Mouse (Mus musculus) forebrain, postnatal 0 days (tissue): ENCODE measurements at regions not wholly inside any gene's neighbourhood (a gene's known extent, or its start where the extent isn't known, plus 50 kb on each side); places are given as distances from the start of the nearest gene placed in this dataset.

Source experiments
- ATAC-seq: fragments of 200-750 bp; cut with Nextera tagmentation; 2 replicates; pipeline ENCODE4 v1.8.0; 2017; ENCODE audit warnings: mild to moderate bottlenecking, moderate library complexity
- DNase-seq: peaks from one replicate; pipeline ENCODE4 v3.0.0-alpha.2; 2015
- H3K27ac ChIP-seq: fragments of 300-500 bp; sonication (generic); 2 replicates; pipeline ENCODE4 v1.5.1; 2014; ENCODE audit warnings: low read depth, mild to moderate bottlenecking, antibody characterized with exemption, low read length, moderate library complexity, mixed read lengths
- H3K27me3 ChIP-seq: fragments of 300-500 bp; sonication (generic); 2 replicates; pipeline ENCODE4 v1.6.1; 2014; ENCODE audit warnings: mild to moderate bottlenecking, low read length, mixed read lengths; ENCODE audit not compliant: insufficient read depth
- H3K36me3 ChIP-seq: fragments of 300-500 bp; sonication (generic); 2 replicates; pipeline ENCODE4 v1.6.1; 2014; ENCODE audit warnings: mild to moderate bottlenecking, moderate library complexity; ENCODE audit not compliant: insufficient read depth
- H3K4me1 ChIP-seq: fragments of 300-500 bp; sonication (generic); 2 replicates; pipeline ENCODE4 v1.6.1; 2014; ENCODE audit warnings: antibody characterized with exemption; ENCODE audit not compliant: insufficient read depth
- H3K4me2 ChIP-seq: fragments of 300-500 bp; sonication (generic); 2 replicates; pipeline ENCODE4 v1.6.1; 2014; ENCODE audit warnings: low read depth, mild to moderate bottlenecking, moderate library complexity
- H3K4me3 ChIP-seq: fragments of 300-500 bp; sonication (generic); 2 replicates; pipeline ENCODE4 v1.5.1; 2014; ENCODE audit warnings: low read depth, low read length, mixed read lengths
- H3K9ac ChIP-seq: fragments of 300-500 bp; sonication (generic); 2 replicates; pipeline ENCODE4 v1.6.1; 2014; ENCODE audit warnings: mild to moderate bottlenecking
- H3K9me3 ChIP-seq: fragments of 300-500 bp; sonication (generic); 2 replicates; pipeline ENCODE4 v1.6.1; 2016; ENCODE audit warnings: low read length
- CTCF ChIP-seq: sonication (generic); IDR thresholded peaks from 2 replicates; pipeline ENCODE4 v1.5.1; 2016; ENCODE audit warnings: antibody characterized with exemption, control low read depth, low read depth
- WGBS: fragments of 180-500 bp; shearing (Covaris S2); extraction: QIAGEN DNeasy Blood & Tissue Kit; methylation state at CpG from one replicate; pipeline ENCODE4 v1.1.7; 2014; 5-methylcytosine and 5-hydroxymethylcytosine counted together

DNA sequence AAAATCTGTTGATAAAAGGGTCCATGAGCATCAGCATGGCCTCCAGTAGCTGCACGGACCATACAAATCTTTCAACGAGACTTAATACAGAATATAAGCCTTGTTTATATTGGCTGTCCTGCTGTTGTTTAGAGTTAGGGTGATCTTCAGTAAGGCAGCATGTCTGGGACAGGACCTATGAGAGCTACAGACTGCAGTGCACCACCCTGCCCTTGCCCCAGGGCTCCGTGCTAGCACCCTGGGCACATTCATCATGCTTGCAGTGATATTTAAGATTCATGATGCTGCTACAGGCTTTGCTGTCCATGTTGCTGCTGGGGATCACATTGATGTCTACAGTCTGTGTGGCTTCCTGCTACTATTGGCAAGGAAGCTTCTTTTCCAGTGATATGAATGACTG, 288.8 kb upstream of the Tyrp1 start:
- Histone ChIP-seq H3K27ac (no peak overlapping the region), H3K27me3 (no peaks in the 10 kb centered on the region), H3K4me3 (no peak overlapping the region), H3K9ac (no peak overlapping the region), H3K9me3 (no peaks in the 10 kb centered on the region), H3K4me1 (no peaks in the 10 kb centered on the region), H3K4me2 (no peak overlapping the region), H3K36me3 (no peaks in the 10 kb centered on the region)
- 89% methylated on average over 3 of the region's 3 CpGs for WGBS
- ATAC-seq (no peak), DNase-seq (no peak)
- no peak for TF ChIP-seq CTCF

DNA sequence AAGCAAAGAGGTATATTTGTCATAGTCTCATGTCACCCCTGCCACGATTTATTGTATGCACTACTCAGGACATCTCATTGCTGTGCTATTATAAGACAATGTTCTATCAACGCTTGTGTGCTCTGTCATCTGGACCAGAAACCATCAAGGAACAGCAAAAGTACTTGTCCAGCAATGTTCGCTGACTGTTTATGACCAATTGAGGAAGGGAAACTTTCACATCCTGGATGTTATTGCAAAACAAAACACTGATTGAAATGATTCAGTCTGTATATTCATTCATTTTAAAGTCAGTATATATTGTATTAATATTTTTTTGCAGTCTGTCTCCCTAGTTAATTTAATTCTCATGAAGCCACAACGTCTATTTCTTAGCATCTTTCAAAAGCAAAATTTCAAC, 244.5 kb upstream of the Tyrp1 start:
- TF ChIP-seq CTCF = no peak
- H3K36me3 ChIP-seq = no peaks in the 10 kb centered on the region
- no peak overlapping the region for H3K9ac ChIP-seq
- no peak overlapping the region for H3K27ac ChIP-seq
- no peaks in the 10 kb centered on the region for H3K4me1 ChIP-seq
- no peak for ATAC-seq
- H3K9me3 ChIP-seq = no peaks in the 10 kb centered on the region
- no peak overlapping the region for H3K4me2 ChIP-seq
- no peak overlapping the region for H3K4me3 ChIP-seq
- no peak for DNase-seq
- H3K27me3 ChIP-seq = no peaks in the 10 kb centered on the region
- 87% methylated on average over 4 of the region's 4 CpGs for WGBS

DNA sequence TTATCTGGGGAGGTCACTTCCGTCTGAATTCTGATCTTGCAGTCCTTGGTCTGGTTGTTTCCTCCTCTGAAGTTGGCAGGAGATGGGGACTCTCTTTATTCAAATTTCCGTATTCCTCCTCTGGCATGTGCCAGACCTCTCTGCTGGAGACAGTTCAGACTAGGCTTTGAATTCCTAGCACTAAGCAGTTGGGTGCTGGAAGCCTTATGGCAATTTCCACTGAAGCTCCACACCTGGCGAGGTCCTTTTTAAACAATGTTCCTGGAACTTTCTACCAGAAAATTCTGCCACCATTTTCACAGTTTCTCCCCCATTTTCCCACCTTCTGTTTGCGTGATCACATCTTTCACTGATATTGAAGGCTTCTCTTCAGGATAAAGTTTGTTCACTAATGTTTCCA, 205.7 kb upstream of the Tyrp1 start:
- no peak for DNase-seq
- H3K27ac ChIP-seq = no peak overlapping the region
- no peak overlapping the region for H3K4me3 ChIP-seq
- no peak for ATAC-seq
- H3K27me3 ChIP-seq = no peaks in the 10 kb centered on the region
- TF ChIP-seq CTCF = no peak
- H3K4me2 ChIP-seq = no peak overlapping the region
- H3K9ac ChIP-seq = no peak overlapping the region
- no peaks in the 10 kb centered on the region for H3K36me3 ChIP-seq
- H3K9me3 ChIP-seq = no peaks in the 10 kb centered on the region
- H3K4me1 ChIP-seq = no peaks in the 10 kb centered on the region
- 61% methylated on average over 4 of the region's 4 CpGs for WGBS

DNA sequence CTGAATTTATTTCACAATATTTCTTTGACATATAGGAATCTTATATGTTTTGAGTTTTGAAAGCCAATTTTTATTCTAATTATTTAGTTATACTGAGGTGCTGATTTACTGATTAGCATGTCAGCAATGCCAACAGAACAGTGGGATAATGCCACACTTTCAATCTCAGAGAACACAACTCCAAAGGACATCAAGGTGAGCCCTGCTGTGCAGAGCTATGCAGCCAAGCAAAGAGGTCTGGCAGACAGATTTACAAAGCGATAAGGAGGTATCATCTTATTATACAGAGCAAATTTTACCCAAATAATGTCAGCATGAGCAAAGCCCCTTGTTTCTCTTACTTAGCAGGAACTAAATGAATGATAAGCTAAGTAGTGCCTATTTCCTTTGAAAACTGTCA, 204.7 kb upstream of the Tyrp1 start:
- Histone ChIP-seq H3K36me3 (no peaks in the 10 kb centered on the region), H3K4me2 (no peak overlapping the region), H3K9ac (no peak overlapping the region), H3K27ac (no peak overlapping the region), H3K27me3 (no peaks in the 10 kb centered on the region), H3K4me3 (no peak overlapping the region), H3K4me1 (no peaks in the 10 kb centered on the region), H3K9me3 (no peaks in the 10 kb centered on the region)
- 64% methylated on average over 1 of the region's 1 CpGs for WGBS
- ATAC-seq (no peak), DNase-seq (no peak)
- TF ChIP-seq CTCF = no peak

DNA sequence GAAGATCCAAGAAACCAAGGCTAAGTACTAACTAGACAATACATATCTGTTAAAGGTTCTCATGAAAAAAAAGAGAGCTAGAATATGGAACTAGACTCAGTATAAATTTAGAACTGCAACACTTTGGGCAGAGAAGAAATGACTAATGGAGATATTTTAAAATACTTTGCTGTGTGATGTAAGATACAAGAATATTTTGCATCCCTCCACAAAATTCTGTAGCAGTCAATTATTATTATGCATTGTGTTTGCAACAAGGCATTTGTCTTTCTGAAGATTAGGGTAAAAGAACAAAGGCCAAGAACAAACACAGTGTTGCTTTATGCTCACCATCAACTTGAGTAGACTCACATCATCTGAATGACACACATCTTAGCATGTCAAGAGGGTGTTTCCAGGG, 203.7 kb upstream of the Tyrp1 start:
- no peak for TF ChIP-seq CTCF
- no peak for DNase-seq
- no peaks in the 10 kb centered on the region for H3K36me3 ChIP-seq
- no peaks in the 10 kb centered on the region for H3K9me3 ChIP-seq
- H3K4me2 ChIP-seq = no peak overlapping the region
- no peak overlapping the region for H3K27ac ChIP-seq
- no peak for ATAC-seq
- H3K9ac ChIP-seq = no peak overlapping the region
- H3K4me1 ChIP-seq = no peaks in the 10 kb centered on the region
- no peak overlapping the region for H3K4me3 ChIP-seq
- no peaks in the 10 kb centered on the region for H3K27me3 ChIP-seq

DNA sequence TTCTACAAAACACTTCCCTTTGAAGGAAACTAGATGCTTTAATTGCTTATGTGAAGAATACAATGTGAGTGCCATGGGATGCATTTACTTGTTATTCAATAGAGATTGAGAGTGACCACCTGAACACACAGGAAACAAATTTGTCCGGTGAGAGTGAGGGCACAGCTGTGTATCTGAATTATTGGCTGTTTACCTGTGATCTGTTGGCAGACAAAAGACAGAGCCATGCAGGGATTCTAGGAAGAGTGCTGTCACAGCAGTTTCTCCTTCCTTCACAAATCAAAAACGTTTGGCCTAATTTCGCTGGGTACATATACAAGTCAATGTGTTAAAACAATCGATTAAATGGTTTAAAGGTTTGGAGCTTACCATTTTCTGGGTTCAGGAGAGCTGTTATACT, 202.9 kb upstream of the Tyrp1 start:
- Histone ChIP-seq H3K27me3 (no peaks in the 10 kb centered on the region), H3K4me2 (no peak overlapping the region), H3K9ac (no peak overlapping the region), H3K36me3 (no peaks in the 10 kb centered on the region), H3K4me3 (no peak overlapping the region), H3K4me1 (no peaks in the 10 kb centered on the region), H3K27ac (no peak overlapping the region), H3K9me3 (no peaks in the 10 kb centered on the region)
- DNase-seq (no peak), ATAC-seq (no peak)
- TF ChIP-seq CTCF = no peak
- 77% methylated on average over 4 of the region's 4 CpGs for WGBS

DNA sequence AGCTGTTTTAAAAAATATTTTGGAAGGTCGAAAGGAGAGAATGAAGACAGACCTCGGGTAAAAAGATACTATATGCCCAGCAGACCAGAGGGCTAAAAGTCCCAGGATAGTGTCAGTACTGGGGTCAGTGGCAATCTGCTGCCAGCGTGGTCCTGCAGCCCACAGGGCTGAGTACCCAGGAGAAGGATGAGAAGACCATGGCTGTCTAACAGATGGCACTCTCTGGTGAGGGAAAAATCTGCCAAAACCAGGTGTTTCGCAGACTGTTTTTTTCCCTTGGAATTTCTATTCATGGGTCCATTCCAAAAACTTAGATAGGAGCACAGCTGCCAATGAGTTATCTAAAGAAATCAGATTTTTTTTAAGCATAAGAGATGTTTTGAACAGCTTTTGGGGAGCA, 202.5 kb upstream of the Tyrp1 start:
- ATAC-seq (no peak), DNase-seq (no peak)
- Histone ChIP-seq H3K27me3 (no peaks in the 10 kb centered on the region), H3K9ac (no peak overlapping the region), H3K36me3 (no peaks in the 10 kb centered on the region), H3K4me1 (no peaks in the 10 kb centered on the region), H3K4me2 (no peak overlapping the region), H3K4me3 (no peak overlapping the region), H3K27ac (no peak overlapping the region), H3K9me3 (no peaks in the 10 kb centered on the region)
- WGBS = 83% methylated on average over 4 of the region's 4 CpGs
- no peak for TF ChIP-seq CTCF

DNA sequence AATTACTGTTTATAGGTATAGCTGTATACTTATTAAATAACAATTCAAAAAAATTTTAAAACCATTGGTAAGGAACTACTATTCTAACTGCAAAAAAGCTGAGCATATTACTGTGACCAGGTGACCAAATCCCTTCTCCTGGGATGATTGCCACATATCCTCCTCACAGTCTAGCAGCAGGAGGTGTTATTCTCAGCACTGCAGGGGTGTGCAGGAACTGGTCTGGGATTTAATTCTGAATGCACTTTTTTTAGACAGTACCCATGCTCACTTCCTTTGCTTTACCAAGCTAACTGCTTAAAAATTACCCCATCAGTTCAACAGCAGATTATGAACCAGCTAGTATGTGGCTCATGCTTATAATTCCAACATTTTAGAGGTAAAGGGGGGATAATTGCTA, 195.5 kb upstream of the Tyrp1 start:
- Histone ChIP-seq H3K27ac (no peak overlapping the region), H3K9me3 (no peaks in the 10 kb centered on the region), H3K9ac (no peak overlapping the region), H3K4me2 (no peak overlapping the region), H3K4me3 (no peak overlapping the region), H3K4me1 (no peaks in the 10 kb centered on the region), H3K27me3 (no peaks in the 10 kb centered on the region), H3K36me3 (no peaks in the 10 kb centered on the region)
- DNase-seq (no peak), ATAC-seq (no peak)
- TF ChIP-seq CTCF = no peak
